4 mouse cellular contexts compared by ENCODE assay signal in genomic region chr9:102867516-102867915, GRCm38 (mm10).
"Had no signal": no experiment of that assay in that cellular context is flagged by ENCODE, and none has a peak within 500 bp of the region (broad histone marks: within the 10 kb centered on the region; RNA-seq: fewer than 3 reads in every experiment).

No protein-coding gene starts in this region.

- H3K9ac ChIP-seq: midbrain, embryonic 13.5 days; stomach, embryonic 15.5 days had no signal

- H3K27me3 ChIP-seq: midbrain, embryonic 13.5 days; stomach, embryonic 15.5 days had no signal

- H3K4me3 ChIP-seq: left cerebral cortex, adult 2 months; limb, embryonic 10.5 days; midbrain, embryonic 13.5 days; stomach, embryonic 15.5 days had no signal

- H3K27ac ChIP-seq: left cerebral cortex, adult 2 months; midbrain, embryonic 13.5 days; stomach, embryonic 15.5 days had no signal

- H3K9me3 ChIP-seq: limb, embryonic 10.5 days; midbrain, embryonic 13.5 days; stomach, embryonic 15.5 days had no signal

- H3K4me2 ChIP-seq: midbrain, embryonic 13.5 days; stomach, embryonic 15.5 days had no signal
